Mouse (Mus musculus): ENCODE measurements at regions not wholly inside any gene's neighbourhood (a gene's known extent, or its start where the extent isn't known, plus 50 kb on each side); places are given as distances from the start of the nearest gene placed in this dataset.

DNA sequence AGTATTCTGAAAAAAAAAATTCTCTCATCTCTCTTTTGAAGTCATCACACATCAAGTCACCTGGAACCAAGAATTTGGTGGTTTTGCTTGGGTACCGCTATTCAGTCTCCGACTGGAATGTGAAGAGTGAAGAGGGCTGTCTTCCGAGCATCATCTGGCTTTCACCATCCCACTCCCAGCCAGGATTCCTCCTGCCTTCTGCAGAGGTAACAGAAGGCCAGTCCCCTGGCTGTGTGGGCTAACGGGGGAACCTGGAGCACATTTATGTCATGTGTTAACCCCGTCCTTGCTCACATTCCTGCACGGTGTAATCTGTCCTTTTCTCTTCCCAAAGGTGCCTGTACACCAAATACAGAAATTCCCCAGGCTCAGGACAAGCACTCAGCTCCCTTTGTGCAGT, 61.6 kb upstream of the Sh3gl3 start:
- Histone ChIP-seq H3K27me3 (ENCODE audit: control insufficient read depth, insufficient read depth, low read length) (no peaks in the 10 kb centered on the region), H3K4me3 (ENCODE audit: low read depth, low read length) (no peak overlapping the region), H3K9ac (ENCODE audit: low read length) (no peak overlapping the region), H3K36me3 (ENCODE audit: control insufficient read depth, insufficient read depth, low read length) (no peaks in the 10 kb centered on the region), H3K27ac (replicated peaks; ENCODE audit: low read depth, low read length) (no peak overlapping the region), H3K4me2 (ENCODE audit: low read depth, severe bottlenecking) (no peak overlapping the region), H3K9me3 (ENCODE audit: control insufficient read depth, low read length) (no peaks in the 10 kb centered on the region), H3K4me1 (ENCODE audit: control insufficient read depth, insufficient read depth, low read length) (peaks cover 9% of the 10 kb centered on the region)
- ATAC-seq (ENCODE audit: insufficient number of reproducible peaks, low FRiP score, low TSS enrichment, low read depth) = no peak
- DNase-seq (ENCODE audit: low spot score) = peak; percentile 23
- 60% methylated on average over 6 of the region's 6 CpGs for WGBS

DNA sequence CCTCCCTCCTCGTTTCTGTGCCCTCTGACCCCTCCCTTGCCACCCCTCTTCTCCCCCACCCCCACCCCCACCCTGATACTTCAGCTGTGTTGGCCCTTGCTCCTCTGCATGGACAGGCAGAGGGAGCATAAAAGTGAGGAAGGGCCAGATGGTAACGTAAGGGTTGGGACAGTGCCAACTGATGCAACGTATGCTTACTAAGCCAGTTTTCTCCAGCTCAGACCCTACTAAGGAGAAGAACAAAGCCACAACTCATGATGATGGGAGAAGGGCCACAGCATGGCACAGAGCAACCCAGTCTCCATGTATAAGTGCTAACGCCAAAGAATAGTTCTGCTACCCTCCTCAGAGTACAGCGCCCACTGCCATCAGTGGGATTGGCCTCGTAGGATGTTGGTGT, 58.0 kb upstream of the Sh3gl3 start:
- WGBS = 91% methylated on average over 6 of the region's 6 CpGs
- Histone ChIP-seq H3K36me3 (ENCODE audit: control insufficient read depth, insufficient read depth, low read length) (no peaks in the 10 kb centered on the region), H3K27me3 (ENCODE audit: control insufficient read depth, insufficient read depth, low read length) (no peaks in the 10 kb centered on the region), H3K4me3 (ENCODE audit: low read depth, low read length) (no peak overlapping the region), H3K4me1 (ENCODE audit: control insufficient read depth, insufficient read depth, low read length) (no peaks in the 10 kb centered on the region), H3K9me3 (ENCODE audit: control insufficient read depth, low read length) (no peaks in the 10 kb centered on the region), H3K27ac (replicated peaks; ENCODE audit: low read depth, low read length) (no peak overlapping the region), H3K9ac (ENCODE audit: low read length) (no peak overlapping the region), H3K4me2 (ENCODE audit: low read depth, severe bottlenecking) (no peak overlapping the region)
- ATAC-seq (ENCODE audit: insufficient number of reproducible peaks, low FRiP score, low TSS enrichment, low read depth) (no peak), DNase-seq (ENCODE audit: low spot score) (no peak)

DNA sequence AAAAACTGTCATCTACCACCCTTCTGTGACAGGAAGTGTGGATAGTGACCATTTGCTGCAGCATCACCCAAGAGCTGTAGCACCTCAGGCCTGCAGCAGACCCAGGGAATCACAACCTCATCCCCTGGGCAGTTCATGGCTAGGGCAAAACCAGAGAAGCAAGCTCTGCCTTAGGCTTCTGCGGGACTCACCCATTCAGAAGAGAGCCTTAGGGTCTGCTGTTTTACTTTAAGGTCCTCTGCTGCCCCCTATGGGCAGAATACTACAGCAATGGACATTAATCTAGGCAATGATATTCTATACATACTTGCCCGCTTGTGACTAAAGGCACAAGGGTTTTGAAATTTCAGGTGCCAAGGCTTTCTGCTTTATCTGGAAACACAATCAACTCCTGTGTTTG, 54.4 kb upstream of the Sh3gl3 start:
- Histone ChIP-seq H3K9me3 (ENCODE audit: control insufficient read depth, low read length) (no peaks in the 10 kb centered on the region), H3K4me2 (ENCODE audit: low read depth, severe bottlenecking) (no peak overlapping the region), H3K4me3 (ENCODE audit: low read depth, low read length) (no peak overlapping the region), H3K36me3 (ENCODE audit: control insufficient read depth, insufficient read depth, low read length) (no peaks in the 10 kb centered on the region), H3K27ac (replicated peaks; ENCODE audit: low read depth, low read length) (no peak overlapping the region), H3K9ac (ENCODE audit: low read length) (no peak overlapping the region), H3K4me1 (ENCODE audit: control insufficient read depth, insufficient read depth, low read length) (no peaks in the 10 kb centered on the region), H3K27me3 (ENCODE audit: control insufficient read depth, insufficient read depth, low read length) (no peaks in the 10 kb centered on the region)
- WGBS = 25% methylated on average over 2 of the region's 2 CpGs
- no peak for ATAC-seq (ENCODE audit: insufficient number of reproducible peaks, low FRiP score, low TSS enrichment, low read depth)
- DNase-seq (ENCODE audit: low spot score) = peak; percentile 91

DNA sequence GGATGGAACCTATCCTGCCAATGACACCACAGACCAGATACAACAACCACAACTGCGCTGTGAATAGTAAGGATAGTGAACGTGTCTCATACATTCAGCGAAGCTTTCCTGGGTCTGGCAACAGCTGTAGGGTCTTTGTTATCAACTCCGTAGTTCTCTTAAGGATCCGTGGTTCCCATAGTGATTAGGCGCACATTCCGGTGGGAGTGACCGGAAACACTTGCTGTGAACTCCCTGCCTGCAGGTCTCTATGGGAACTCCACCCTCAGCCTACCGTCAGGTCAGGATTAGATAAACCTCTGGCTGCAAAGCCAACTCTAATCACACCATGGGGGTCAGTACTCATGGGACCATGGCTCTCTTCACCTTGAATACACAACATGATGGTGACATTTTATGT, 53.8 kb upstream of the Sh3gl3 start:
- ATAC-seq (ENCODE audit: insufficient number of reproducible peaks, low FRiP score, low TSS enrichment, low read depth) = no peak
- H3K9ac ChIP-seq (ENCODE audit: low read length) = no peak overlapping the region
- peak; percentile 20 for DNase-seq (ENCODE audit: low spot score)
- no peaks in the 10 kb centered on the region for H3K9me3 ChIP-seq (ENCODE audit: control insufficient read depth, low read length)
- WGBS = 61% methylated on average over 9 of the region's 9 CpGs
- H3K27ac ChIP-seq (replicated peaks; ENCODE audit: low read depth, low read length) = no peak overlapping the region
- H3K4me2 ChIP-seq (ENCODE audit: low read depth, severe bottlenecking) = no peak overlapping the region
- no peaks in the 10 kb centered on the region for H3K27me3 ChIP-seq (ENCODE audit: control insufficient read depth, insufficient read depth, low read length)
- no peaks in the 10 kb centered on the region for H3K4me1 ChIP-seq (ENCODE audit: control insufficient read depth, insufficient read depth, low read length)
- H3K36me3 ChIP-seq (ENCODE audit: control insufficient read depth, insufficient read depth, low read length) = no peaks in the 10 kb centered on the region
- no peak overlapping the region for H3K4me3 ChIP-seq (ENCODE audit: low read depth, low read length)

DNA sequence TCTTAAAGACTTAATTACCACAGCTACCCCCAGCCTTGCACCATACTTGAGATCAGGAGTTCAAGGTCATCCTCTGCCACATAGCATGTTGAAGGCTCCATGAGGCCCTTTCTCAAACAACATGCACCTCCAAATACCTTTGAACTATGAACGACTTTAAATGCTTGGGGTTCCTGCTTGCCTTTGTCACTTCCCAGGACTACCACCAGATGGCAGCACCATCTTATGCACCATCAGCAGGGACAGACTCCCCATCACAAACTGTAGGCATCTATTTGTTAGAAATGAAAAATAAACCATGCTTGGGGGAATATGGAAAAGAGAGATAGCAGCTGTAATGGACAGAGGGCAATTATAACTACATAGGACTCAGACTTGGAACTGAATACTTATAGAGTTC, 51.9 kb upstream of the Sh3gl3 start:
- no peaks in the 10 kb centered on the region for H3K9me3 ChIP-seq (ENCODE audit: control insufficient read depth, low read length)
- H3K4me2 ChIP-seq (ENCODE audit: low read depth, severe bottlenecking) = no peak overlapping the region
- H3K36me3 ChIP-seq (ENCODE audit: control insufficient read depth, insufficient read depth, low read length) = no peaks in the 10 kb centered on the region
- ATAC-seq (ENCODE audit: insufficient number of reproducible peaks, low FRiP score, low TSS enrichment, low read depth) (no peak), DNase-seq (ENCODE audit: low spot score) (peak; percentile 85)
- H3K9ac ChIP-seq (ENCODE audit: low read length) = no peak overlapping the region
- no peaks in the 10 kb centered on the region for H3K4me1 ChIP-seq (ENCODE audit: control insufficient read depth, insufficient read depth, low read length)
- H3K27ac ChIP-seq (replicated peaks; ENCODE audit: low read depth, low read length) = no peak overlapping the region
- no peaks in the 10 kb centered on the region for H3K27me3 ChIP-seq (ENCODE audit: control insufficient read depth, insufficient read depth, low read length)
- WGBS = 2% methylated on average over 1 of the region's 1 CpGs
- no peak overlapping the region for H3K4me3 ChIP-seq (ENCODE audit: low read depth, low read length)
